Mouse (Mus musculus): ENCODE measurements around the gene Gm10300. TPM values are rescaled to one million over a fixed set of nuclear protein-coding genes. Genes with fewer than 3 reads are reported as not detected.

The Gm10300 gene
- polyA plus RNA-seq, 1 experiment from 2014 or later: not detected

DNA sequence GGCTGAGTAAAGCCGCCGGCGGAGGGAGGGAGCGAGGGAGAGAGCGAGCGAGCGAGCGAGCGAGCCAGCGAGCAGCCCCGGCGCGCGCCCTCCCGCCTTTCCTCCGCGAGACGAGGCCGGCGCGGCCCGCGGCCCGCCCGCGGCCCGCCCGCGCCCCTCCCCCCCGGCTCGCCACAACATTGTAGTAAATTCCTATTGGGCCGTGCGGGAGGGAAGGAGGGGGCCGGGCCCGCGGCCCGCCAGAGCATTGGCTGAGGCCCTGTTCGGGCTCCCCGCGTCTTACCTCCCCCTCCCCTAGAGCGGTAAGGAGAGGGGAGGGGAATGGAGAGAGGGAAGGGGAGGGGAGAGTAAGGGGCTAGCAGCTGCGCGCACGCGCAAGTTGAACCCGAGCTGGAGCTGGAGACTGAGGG is 25.5 kb upstream of the Gm10300 start:
- ATAC-seq (ENCODE audit: insufficient read depth, low FRiP score, low TSS enrichment): peak; percentile 96
- Histone ChIP-seq H3K27ac (ENCODE audit: low read depth, low read length) (peak overlapping the region; percentile 98), H3K4me3 (ENCODE audit: low read depth, low read length) (peak overlapping the region; percentile 99), H3K9ac (ENCODE audit: low read length) (peak overlapping the region; percentile 99), H3K36me3 (ENCODE audit: control insufficient read depth, insufficient read depth, low read length) (no peaks in the 10 kb centered on the region; the same call in 1 of the 2 replicates), H3K4me1 (ENCODE audit: control insufficient read depth, insufficient read depth, low read length) (peaks cover 13% of the 10 kb centered on the region), H3K9me3 (ENCODE audit: control insufficient read depth, low read length) (no peaks in the 10 kb centered on the region), H3K27me3 (ENCODE audit: control insufficient read depth, insufficient read depth, low read length) (no peaks in the 10 kb centered on the region), H3K4me2 (ENCODE audit: low read depth) (peak overlapping the region; percentile 77)
- DNase-seq (ENCODE audit: low spot score): peak; percentile 96
- 1% methylated on average over 23 of the region's 46 CpGs for WGBS

DNA sequence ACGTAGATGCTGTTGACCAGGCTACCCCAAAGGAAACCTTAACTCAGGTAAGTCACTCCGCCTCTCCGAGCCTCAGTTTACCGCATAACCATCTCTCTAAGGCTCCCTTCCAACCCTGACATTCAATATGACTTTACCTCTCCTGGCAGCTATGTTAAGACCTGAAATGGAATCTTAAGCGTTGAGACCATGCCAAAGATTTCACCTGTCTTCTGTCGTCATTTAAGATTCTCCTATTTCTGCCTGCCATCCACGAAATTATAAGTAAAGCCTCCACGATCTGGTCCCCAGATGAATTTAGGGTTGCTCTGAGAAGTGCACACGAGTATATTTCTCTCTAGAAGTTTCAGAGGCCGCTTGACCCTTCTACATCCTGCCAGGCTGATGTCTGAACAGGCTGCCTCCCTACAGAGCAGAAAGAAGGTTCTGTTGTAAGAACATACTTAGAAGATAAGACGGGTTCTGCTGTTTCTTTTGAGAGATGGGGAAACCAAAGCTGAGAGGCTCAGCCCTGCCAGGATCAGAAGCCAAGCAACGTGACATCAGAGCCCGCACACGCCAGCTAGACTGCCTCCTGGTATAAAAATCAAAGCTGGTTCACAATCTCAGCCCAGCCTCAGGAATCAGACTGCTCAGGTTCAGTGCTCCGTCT is 24.8 kb upstream of the Gm10300 start:
- WGBS: 9% methylated on average over 14 of the region's 15 CpGs
- no peaks in the 10 kb centered on the region for H3K9me3 ChIP-seq (ENCODE audit: control insufficient read depth, low read length)
- H3K4me3 ChIP-seq (ENCODE audit: low read depth, low read length): peak overlapping the region; percentile 99; the same call in 1 of the 2 replicates
- H3K27ac ChIP-seq (ENCODE audit: low read depth, low read length): 0 out of 2 replicates have a peak overlapping the region, but pooled peaks have one; percentile 42
- H3K4me1 ChIP-seq (ENCODE audit: control insufficient read depth, insufficient read depth, low read length): peaks cover 13% of the 10 kb centered on the region
- peak overlapping the region; percentile 47; the same call in 1 of the 2 replicates for H3K9ac ChIP-seq (ENCODE audit: low read length)
- no peak for DNase-seq (ENCODE audit: low spot score)
- H3K36me3 ChIP-seq (ENCODE audit: control insufficient read depth, insufficient read depth, low read length): no peaks in the 10 kb centered on the region; the same call in 1 of the 2 replicates
- no peak for ATAC-seq (ENCODE audit: insufficient read depth, low FRiP score, low TSS enrichment)
- H3K4me2 ChIP-seq (ENCODE audit: low read depth): peak overlapping the region; percentile 77
- no peaks in the 10 kb centered on the region for H3K27me3 ChIP-seq (ENCODE audit: control insufficient read depth, insufficient read depth, low read length)

DNA sequence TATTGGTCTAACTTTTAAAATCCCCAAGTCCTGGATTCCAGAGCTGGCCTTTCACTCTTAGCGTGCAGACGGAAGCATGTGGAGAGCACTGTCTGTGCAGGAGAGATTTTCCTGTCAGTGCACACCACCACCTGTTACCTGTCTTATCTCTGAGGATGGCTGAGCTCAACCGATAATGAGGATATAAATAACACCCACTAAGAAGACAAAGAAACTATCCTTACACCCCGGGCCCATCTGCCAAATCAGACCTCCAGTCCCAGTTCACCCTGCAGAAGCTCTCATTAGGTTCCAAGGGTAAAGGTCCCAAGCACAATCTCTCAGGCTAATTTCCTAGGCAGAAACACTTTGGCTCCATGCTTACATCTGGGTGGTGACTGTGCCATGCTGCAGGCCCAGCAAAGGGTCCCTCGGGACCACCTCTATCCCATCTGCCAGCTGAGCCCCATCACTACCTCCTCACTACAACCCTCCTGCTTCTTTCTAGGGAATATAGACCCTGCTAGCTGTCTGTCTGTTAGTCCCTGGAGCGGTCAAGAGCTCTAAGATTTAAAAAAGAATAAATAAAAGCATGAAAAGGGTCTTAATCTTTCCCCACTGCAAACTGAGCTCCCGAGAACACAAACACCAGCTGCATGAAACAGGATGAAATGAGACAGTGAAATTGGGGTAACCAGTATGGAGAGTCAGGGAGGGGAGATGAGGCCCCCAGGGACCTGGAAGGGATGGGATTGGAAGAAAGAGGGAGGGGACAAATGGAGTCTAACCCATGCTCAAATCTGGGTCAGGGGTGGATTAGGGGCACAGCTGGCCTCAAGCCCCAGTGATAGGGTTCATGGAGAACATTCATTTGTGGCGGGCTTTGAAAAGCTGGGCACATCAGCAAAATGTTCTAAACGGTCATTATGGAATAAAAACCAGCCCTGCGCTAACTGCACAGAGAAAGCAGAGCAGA is 22.9 kb upstream of the Gm10300 start:
- no peaks in the 10 kb centered on the region for H3K9me3 ChIP-seq (ENCODE audit: control insufficient read depth, low read length)
- H3K4me1 ChIP-seq (ENCODE audit: control insufficient read depth, insufficient read depth, low read length): peaks cover 12% of the 10 kb centered on the region
- 70% methylated on average over 10 of the region's 10 CpGs for WGBS
- H3K4me3 ChIP-seq (ENCODE audit: low read depth, low read length): no peak overlapping the region
- no peak overlapping the region for H3K9ac ChIP-seq (ENCODE audit: low read length)
- H3K4me2 ChIP-seq (ENCODE audit: low read depth): no peak overlapping the region
- ATAC-seq (ENCODE audit: insufficient read depth, low FRiP score, low TSS enrichment) (no peak), DNase-seq (ENCODE audit: low spot score) (peak; percentile 49)
- H3K27ac ChIP-seq (ENCODE audit: low read depth, low read length): no peak overlapping the region
- no peaks in the 10 kb centered on the region for H3K27me3 ChIP-seq (ENCODE audit: control insufficient read depth, insufficient read depth, low read length)
- H3K36me3 ChIP-seq (ENCODE audit: control insufficient read depth, insufficient read depth, low read length): no peaks in the 10 kb centered on the region; the same call in 1 of the 2 replicates

DNA sequence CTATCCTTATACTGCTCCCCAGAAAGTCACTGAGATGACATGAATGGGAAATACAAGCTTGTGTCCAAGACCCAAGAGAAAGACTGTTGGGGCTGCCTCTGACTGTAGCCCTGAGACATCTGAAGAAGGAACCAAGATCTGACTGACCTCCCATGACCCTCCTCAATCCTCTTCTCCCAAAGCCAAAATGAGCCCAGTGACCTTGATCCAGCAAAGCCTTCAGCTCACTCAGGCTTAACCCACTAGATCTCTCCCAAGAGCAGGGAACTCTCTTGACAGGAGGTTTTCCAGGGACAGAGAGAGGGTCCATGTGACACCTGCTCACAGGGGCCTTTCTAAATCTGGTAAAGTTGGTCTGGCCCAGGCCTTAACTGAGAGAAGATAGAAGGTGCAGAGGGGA is 17.2 kb upstream of the Gm10300 start:
- no peaks in the 10 kb centered on the region for H3K36me3 ChIP-seq (ENCODE audit: control insufficient read depth, insufficient read depth, low read length)
- no peaks in the 10 kb centered on the region for H3K27me3 ChIP-seq (ENCODE audit: control insufficient read depth, insufficient read depth, low read length)
- no peaks in the 10 kb centered on the region for H3K4me1 ChIP-seq (ENCODE audit: control insufficient read depth, insufficient read depth, low read length)
- no peak overlapping the region for H3K4me2 ChIP-seq (ENCODE audit: low read depth)
- no peak for DNase-seq (ENCODE audit: low spot score)
- H3K4me3 ChIP-seq (ENCODE audit: low read depth, low read length): no peak overlapping the region
- no peak overlapping the region for H3K9ac ChIP-seq (ENCODE audit: low read length)
- no peak for ATAC-seq (ENCODE audit: insufficient read depth, low FRiP score, low TSS enrichment)
- no peak overlapping the region for H3K27ac ChIP-seq (ENCODE audit: low read depth, low read length)
- H3K9me3 ChIP-seq (ENCODE audit: control insufficient read depth, low read length): no peaks in the 10 kb centered on the region

DNA sequence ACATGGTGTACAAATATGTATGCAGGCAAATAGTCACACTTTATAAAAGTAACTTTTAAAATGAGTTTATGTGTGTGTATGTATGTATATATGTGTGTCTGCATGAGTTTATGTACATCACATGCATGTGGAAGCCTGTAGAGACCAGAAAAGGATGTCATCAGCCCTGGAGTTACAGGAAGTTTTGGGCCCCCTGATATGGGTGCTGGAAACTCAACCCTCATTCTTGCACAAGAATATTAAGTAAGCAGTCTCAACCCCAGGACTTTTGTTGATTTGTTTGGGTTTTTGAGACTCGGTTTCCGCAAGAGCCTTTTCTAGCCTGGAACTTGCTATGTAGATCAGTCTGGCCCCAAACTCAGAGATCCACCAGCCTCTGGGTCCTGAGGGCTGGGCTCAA is 15.0 kb upstream of the Gm10300 start:
- no peaks in the 10 kb centered on the region for H3K36me3 ChIP-seq (ENCODE audit: control insufficient read depth, insufficient read depth, low read length)
- no peak overlapping the region for H3K9ac ChIP-seq (ENCODE audit: low read length)
- no peak overlapping the region for H3K27ac ChIP-seq (ENCODE audit: low read depth, low read length)
- H3K4me1 ChIP-seq (ENCODE audit: control insufficient read depth, insufficient read depth, low read length): no peaks in the 10 kb centered on the region
- H3K4me2 ChIP-seq (ENCODE audit: low read depth): no peak overlapping the region
- no peak for DNase-seq (ENCODE audit: low spot score)
- 92% methylated on average over 2 of the region's 2 CpGs for WGBS
- H3K27me3 ChIP-seq (ENCODE audit: control insufficient read depth, insufficient read depth, low read length): no peaks in the 10 kb centered on the region
- H3K4me3 ChIP-seq (ENCODE audit: low read depth, low read length): no peak overlapping the region
- no peak for ATAC-seq (ENCODE audit: insufficient read depth, low FRiP score, low TSS enrichment)
- no peaks in the 10 kb centered on the region for H3K9me3 ChIP-seq (ENCODE audit: control insufficient read depth, low read length)

DNA sequence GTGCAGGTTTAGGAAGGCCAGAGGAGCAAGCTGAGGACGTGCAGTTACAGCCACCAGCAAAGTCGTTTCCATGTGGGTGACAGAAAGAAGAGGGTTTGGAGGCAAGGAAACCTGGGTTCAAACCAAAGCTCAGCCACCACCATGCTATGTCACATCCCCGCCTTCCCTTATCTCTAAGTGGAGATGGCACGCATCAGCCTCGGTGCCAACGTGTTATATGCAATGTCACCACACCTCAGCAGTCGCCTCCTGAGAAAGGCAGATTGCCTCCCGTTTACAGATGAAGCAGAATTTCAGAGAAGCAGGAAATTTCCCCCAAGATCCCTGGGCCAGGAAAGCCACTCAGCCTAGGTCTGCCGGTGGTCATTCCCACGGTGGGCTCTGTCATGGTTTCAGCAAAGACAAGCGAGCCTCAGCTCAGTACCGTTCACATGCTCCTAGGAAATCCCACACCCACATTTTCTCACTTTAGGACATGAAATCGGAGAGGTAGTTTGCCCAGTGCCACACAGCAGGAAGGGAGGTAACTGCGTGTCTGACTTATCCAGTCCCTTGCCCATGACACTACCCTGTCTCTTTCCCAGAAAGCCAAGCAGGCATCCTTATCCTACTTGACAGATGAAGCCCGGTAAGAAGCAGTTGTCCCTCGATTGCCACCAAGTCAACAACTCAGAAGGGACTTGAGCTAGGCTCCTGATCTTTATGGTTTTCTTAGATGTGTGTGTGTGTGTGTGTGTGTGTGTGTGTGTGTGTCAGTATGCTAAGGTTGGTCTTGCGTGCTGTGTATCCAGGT is 14.3 kb upstream of the Gm10300 start:
- Histone ChIP-seq H3K36me3 (ENCODE audit: control insufficient read depth, insufficient read depth, low read length) (no peaks in the 10 kb centered on the region), H3K27ac (ENCODE audit: low read depth, low read length) (no peak overlapping the region), H3K4me1 (ENCODE audit: control insufficient read depth, insufficient read depth, low read length) (no peaks in the 10 kb centered on the region), H3K9ac (ENCODE audit: low read length) (no peak overlapping the region), H3K27me3 (ENCODE audit: control insufficient read depth, insufficient read depth, low read length) (no peaks in the 10 kb centered on the region), H3K4me2 (ENCODE audit: low read depth) (no peak overlapping the region), H3K9me3 (ENCODE audit: control insufficient read depth, low read length) (no peaks in the 10 kb centered on the region), H3K4me3 (ENCODE audit: low read depth, low read length) (no peak overlapping the region)
- WGBS: 71% methylated on average over 17 of the region's 17 CpGs
- DNase-seq (ENCODE audit: low spot score): no peak
- no peak for ATAC-seq (ENCODE audit: insufficient read depth, low FRiP score, low TSS enrichment)

DNA sequence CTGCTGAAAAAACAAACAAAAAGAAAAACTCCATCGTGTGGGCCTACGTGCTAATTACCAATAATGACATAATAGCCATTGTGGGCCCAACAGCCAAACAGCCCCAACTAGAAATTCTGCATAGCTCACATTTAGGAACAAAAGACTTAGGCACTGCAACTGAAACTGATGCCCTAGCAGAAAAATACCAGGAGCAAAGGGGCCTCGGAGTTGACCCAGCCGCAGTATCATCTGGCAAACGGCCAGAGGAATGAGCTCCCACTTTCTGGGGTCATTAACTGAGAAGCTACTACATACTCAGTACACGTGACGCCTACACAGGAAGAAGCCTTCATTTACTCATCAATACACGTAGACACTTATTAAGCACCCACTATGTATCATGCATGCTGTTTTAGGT is 12.2 kb upstream of the Gm10300 start:
- H3K27ac ChIP-seq (ENCODE audit: low read depth, low read length): no peak overlapping the region
- H3K9ac ChIP-seq (ENCODE audit: low read length): no peak overlapping the region
- H3K4me2 ChIP-seq (ENCODE audit: low read depth): no peak overlapping the region
- DNase-seq (ENCODE audit: low spot score) (no peak), ATAC-seq (ENCODE audit: insufficient read depth, low FRiP score, low TSS enrichment) (no peak)
- no peaks in the 10 kb centered on the region for H3K27me3 ChIP-seq (ENCODE audit: control insufficient read depth, insufficient read depth, low read length)
- no peaks in the 10 kb centered on the region for H3K36me3 ChIP-seq (ENCODE audit: control insufficient read depth, insufficient read depth, low read length)
- H3K4me3 ChIP-seq (ENCODE audit: low read depth, low read length): no peak overlapping the region
- WGBS: 68% methylated on average over 8 of the region's 8 CpGs
- no peaks in the 10 kb centered on the region; the same call in 1 of the 2 replicates for H3K4me1 ChIP-seq (ENCODE audit: control insufficient read depth, insufficient read depth, low read length)
- no peaks in the 10 kb centered on the region for H3K9me3 ChIP-seq (ENCODE audit: control insufficient read depth, low read length)
